Mouse (Mus musculus): Measurements from ENCODE around the gene Zdhhc23.

Zdhhc23 gene

DNA sequence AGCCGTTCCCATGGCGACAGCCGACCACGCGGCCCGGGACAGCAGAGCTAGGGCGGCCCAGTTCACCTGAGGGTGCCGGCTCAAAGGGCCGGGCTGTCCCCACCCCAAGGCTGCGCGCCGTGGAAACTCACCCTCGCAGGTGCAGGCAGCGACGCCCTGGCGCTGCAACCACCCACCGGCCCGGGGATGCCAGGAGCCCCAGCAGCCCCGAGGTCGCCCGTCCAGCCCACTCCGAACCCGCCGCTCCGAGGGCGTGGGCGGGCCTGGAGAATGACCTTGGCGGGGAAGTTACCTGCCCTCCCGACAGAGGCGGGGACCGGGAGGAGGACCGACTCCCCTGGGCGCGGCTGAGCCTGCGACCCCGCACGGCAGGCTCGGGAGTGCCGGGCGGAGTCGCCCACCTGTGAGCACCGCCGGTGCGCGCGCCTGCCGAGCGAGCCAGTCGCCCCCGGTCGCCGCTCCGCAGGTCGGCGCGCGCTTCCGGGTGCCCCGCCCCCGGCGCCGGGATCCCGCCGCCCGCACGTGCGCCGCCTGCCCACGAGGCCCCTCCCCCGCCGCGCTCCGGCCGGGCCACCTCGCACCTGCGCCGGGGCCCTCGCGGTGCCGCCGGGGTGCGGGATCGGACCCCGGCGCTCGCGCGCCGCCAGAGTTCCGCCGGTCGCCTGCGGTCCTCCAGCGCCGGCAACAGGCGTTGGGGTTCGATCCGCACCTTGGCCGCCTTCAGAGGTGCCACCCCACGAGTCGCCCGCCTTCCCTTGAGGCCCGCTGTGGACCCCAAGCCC lies at the start of gene Zdhhc23:
Gene Zdhhc23, minus strand, starts transcription at position 464 of the 782 bp plus-strand sequence.
- no peak for DNase-seq (ENCODE audit: extremely low read depth, low read depth, low spot score)

- DNase-seq (ENCODE audit: extremely low read depth, low read depth, low spot score): no peak
These were observed 49.7 kb upstream of the Zdhhc23 start for GRCm38 (mm10) chr16:44029273-44029672.

DNA sequence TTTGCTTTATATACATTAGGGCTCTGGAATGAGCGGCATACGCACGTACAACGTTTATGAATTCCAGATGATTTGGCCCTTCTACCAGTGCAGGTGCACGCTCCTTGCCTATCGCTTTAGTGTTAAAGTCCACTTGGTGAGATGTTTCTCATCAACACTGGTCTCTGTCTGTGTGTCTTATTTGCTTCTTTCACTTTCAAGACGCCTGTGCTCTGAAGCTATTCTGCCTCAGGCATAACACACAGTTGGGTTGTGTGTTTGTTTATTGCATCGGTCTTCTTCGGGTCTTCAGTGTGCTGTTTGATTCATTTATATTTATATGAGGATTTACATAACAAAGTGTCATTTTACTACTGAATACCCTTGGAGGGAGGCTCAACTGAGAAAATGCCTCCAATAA lies 47.2 kb upstream of the Zdhhc23 start:
- DNase-seq (ENCODE audit: extremely low read depth, low read depth, low spot score): no peak

- no peak for DNase-seq (ENCODE audit: extremely low read depth, low read depth, low spot score)
These were observed 46.6 kb upstream of the Zdhhc23 start for GRCm38 (mm10) chr16:44026210-44026609.

- DNase-seq (ENCODE audit: extremely low read depth, low read depth, low spot score): no peak
These were observed 39.5 kb upstream of the Zdhhc23 start for GRCm38 (mm10) chr16:44018986-44019548.

DNA sequence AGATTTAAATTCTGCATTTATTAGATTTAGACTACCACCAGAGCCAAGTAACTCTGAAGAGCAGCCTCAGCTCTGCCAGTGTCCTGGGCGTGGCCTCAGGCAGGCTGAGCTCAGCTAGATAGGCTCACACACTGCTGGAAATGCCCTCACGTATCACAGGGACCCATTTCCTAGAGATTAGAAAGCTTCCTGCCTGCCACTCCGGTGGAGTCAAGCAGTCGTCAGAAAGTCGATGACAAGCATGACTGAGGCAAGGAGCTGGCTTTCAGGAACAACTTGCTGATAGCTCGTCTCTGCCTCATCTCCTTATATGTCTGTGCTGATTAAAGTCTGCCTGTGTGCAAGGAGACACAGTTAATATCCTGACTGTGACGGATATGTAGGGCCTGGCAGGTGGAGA lies 38.8 kb upstream of the Zdhhc23 start:
- DNase-seq (ENCODE audit: extremely low read depth, low read depth, low spot score): no peak

DNA sequence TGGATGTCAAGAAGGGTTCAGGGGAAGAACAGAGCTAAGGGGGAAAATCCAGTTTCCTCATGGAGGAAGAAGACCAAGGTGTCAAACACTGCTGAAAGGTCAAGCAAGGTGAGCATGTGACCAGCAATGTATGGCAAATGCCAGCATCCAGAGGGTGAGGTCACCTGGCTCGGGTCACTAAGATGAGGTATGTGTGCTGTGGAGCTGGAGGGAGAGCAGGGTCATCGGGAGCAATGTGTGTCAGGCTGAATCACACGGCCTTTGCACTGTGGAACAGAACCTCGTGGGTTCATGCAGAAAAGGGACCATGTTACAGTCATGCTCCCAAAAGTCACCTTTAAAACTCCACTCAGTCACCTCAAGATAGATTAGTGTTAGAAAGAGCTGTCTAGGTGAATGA lies 38.1 kb upstream of the Zdhhc23 start:
- no peak for DNase-seq (ENCODE audit: extremely low read depth, low read depth, low spot score)

GRCm38 (mm10) chr16:44016164-44016563 lies 36.6 kb upstream of the Zdhhc23 start:
- peak; percentile 33 for DNase-seq (ENCODE audit: extremely low read depth, low read depth, low spot score)

GRCm38 (mm10) chr16:44015416-44016158 lies 36.0 kb upstream of the Zdhhc23 start:
- no peak for DNase-seq (ENCODE audit: extremely low read depth, low read depth, low spot score)

DNA sequence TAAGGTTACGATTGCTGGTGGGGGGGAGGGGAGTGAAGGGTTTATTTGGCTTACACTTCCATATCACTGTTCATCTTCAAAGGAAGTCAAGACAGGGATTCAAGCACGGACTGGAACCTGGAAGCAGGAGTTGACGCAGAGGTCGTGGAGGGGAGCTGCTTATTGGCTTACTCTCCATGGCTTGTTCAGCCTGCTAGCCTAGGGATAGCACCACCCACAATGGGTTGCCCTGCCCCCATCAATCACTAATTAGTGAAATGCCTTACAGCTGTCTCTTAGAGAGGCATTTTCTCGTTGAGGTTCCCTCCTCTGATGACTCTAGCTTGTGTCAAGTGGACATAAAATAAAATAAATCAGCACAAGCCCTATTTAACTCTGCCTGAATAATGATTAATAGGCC lies 31.4 kb upstream of the Zdhhc23 start:
- DNase-seq (ENCODE audit: extremely low read depth, low read depth, low spot score): no peak

- DNase-seq (ENCODE audit: extremely low read depth, low read depth, low spot score): no peak
These were observed 22.5 kb upstream of the Zdhhc23 start for GRCm38 (mm10) chr16:44002086-44002485.

- no peak for DNase-seq (ENCODE audit: extremely low read depth, low read depth, low spot score)
These were observed 19.9 kb upstream of the Zdhhc23 start for GRCm38 (mm10) chr16:43999541-43999940.

GRCm38 (mm10) chr16:43999111-43999510 lies 19.5 kb upstream of the Zdhhc23 start:
- DNase-seq (ENCODE audit: extremely low read depth, low read depth, low spot score): no peak

GRCm38 (mm10) chr16:43994623-43995022 lies 15.0 kb upstream of the Zdhhc23 start:
- no peak for DNase-seq (ENCODE audit: extremely low read depth, low read depth, low spot score)

DNA sequence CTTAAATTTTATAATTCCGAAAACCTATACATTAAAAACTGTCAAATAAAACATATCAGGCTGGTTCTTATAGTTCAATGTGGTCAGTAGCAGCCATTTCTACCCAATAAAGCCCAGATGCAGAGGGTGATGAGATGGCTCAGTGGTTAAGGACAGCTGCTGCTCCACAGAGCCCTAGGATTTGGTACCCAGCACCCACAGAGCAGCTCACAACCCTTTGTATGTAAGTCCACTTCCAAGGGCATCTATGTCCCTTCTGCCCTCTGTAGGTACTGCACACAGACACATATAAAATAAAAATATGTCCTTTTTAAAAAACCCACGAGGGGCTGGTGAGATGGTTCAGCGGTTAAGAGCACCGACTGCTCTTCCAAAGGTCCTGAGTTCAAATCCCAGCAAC lies 6.7 kb upstream of the Zdhhc23 start:
- DNase-seq (ENCODE audit: extremely low read depth, low read depth, low spot score): no peak

DNA sequence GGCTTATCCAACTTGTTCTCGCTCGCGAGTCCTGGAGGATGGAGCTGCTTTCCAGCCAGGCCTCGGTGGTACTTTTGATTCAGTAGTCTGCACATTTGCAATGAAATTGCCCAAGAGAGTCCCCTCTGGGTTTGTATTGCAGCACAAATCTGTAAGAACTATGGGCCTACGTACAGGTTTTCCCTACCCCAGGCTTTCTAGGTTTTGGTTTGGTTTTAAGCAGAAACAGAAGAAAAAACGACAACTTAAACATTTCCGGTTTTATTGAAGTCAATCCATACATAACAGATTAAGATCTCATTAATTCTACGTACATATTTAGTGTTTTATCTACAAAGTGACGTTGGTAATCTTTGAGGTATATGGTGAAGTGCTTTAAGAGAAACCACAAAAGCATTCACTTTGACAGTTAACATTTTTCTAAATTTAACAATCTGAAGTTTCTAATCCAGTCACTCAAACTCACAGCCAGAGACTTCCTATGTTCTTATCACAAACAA lies 569 bp upstream of the Zdhhc23 start:
- peak; percentile 10 for DNase-seq (ENCODE audit: extremely low read depth, low read depth, low spot score)

DNA sequence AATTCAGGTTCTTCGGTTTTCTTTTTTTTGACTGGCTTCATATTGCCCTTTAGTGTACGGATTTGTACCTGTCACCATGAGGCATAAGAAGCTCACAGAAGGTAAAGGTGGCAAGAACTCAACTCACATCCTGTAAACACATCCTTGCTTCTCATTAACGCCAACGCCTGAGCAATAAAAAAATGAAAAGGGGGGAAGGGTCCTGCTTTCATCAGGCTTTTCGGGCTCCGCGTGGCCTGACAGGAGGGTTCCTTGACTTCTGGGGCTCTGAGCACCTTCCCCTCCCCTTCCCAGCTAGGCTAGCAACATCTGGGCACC lies 622 bp downstream of the Zdhhc23 start:
- no peak for DNase-seq (ENCODE audit: extremely low read depth, low read depth, low spot score)

DNA sequence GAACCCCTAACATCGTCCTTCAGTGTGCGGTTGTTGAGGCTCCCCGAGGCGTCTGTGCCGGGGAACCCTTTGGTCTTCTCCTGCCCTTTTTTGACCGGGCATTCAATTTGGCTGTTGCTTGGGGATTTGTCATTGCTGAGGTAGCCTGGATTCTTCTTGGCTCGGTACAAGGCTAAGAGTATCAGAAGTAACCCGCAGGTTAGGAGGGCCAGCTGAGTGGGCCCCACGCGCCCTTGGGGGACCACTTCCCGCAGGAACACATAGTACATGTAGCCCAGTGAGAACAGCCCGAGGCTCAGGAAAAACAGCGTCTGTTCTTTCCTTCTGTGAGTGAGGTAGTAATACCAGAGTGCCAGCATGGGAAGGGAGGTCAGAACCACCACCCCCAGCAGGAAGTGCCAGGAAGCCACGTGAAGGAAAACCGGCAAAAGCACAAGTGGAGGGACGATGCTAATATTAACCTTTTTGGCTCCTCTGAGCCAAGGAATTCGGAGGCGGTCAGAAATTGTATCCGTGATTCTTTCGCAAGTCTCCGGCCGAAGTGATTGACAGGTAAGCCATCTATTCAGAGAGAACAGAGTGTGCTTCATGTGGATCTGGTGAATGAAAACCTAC lies 5.9 kb downstream of the Zdhhc23 start:
- DNase-seq (ENCODE audit: extremely low read depth, low read depth, low spot score): no peak

DNA sequence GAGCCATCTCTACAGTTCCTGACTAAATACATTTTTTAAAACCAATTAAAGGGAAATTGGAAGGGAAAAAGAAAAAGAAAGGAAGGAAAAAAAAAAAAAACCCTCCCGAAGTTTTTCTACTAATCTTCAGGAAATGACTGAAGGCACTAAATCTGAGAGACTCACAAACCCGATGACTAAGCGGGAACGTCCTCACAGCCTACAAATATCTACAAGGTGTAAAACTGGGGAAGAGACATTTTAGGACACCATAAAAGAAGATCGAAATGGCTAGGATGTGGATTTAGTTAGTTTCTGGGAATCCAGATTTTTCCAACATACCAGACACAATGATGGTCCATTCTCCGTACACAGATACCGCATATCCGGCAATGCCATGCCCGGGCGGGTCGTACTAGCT lies 6.4 kb downstream of the Zdhhc23 start:
- DNase-seq (ENCODE audit: extremely low read depth, low read depth, low spot score): no peak

- DNase-seq (ENCODE audit: extremely low read depth, low read depth, low spot score): no peak
These were observed 7.2 kb downstream of the Zdhhc23 start for GRCm38 (mm10) chr16:43972391-43972790.

- no peak for DNase-seq (ENCODE audit: extremely low read depth, low read depth, low spot score)
These were observed 7.8 kb downstream of the Zdhhc23 start for GRCm38 (mm10) chr16:43971741-43972140.

GRCm38 (mm10) chr16:43971189-43971588 lies 8.4 kb downstream of the Zdhhc23 start:
- no peak for DNase-seq (ENCODE audit: extremely low read depth, low read depth, low spot score)

All from fat pad, adult 2 months (tissue).